Mouse (Mus musculus) v-Abl transformed pro-B cells (cell line): ENCODE results near the gene Ccn5.

Experiments
- in situ Hi-C, 2 experiments: fragments of 400-800 bp; cut with MboI; formaldehyde crosslinking; loops; one replicate each; pipeline ENCODE4 v1.15.1; 2025; ENCODE audit not compliant: unreplicated experiment in 2 of 2

Gene Ccn5

DNA sequence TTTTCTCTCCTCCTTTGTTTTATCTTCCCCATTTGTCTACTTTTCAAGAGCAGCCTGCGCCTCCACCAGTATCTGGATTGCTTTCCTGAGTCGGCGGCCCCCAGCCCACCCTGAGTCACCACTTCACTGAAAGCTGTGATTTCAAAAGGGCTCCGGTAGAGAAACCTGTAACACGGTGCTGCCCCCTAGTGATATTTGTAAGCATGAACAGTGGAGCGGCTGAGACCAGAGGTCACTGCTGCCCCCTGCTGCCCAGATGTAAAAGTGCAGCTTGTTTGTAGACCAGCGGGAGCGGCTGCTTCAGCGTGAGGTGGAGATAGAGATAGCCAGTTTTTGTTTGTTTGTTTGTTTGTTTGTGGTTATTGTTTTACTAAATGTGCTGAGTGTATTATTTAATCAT is 17.4 kb downstream of the Ccn5 start:
- in situ Hi-C loops: loop anchor here in 1 of 2 experiments (10.0 kb wide), 1 partner anchor 53 kb away; no protein-coding TSS in a partner anchor

GRCm38 (mm10) chr2:163839519-163839918 is 18.9 kb downstream of the Ccn5 start:
- in situ Hi-C loops: loop anchor here in 1 of 2 experiments (10.0 kb wide), 1 partner anchor 55 kb away; no protein-coding TSS in a partner anchor

DNA sequence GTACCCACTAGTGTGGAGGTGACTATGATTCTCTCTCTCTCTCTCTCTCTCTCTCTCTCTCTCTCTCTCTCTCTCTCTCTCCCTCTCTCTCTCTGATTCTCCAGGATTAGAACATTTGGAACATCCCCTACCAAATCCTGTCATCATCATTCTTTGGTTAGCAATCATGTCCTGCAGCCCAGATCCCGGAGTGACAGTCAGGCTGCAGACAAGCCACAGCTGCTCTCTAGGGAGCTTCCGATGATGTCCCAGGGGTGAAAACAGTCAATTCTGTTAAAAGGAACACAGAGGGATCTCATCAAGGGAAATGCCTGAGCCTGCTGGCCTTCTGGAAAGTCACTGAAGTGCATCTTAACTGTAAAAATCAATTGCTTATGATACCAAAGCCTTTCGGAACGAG is 21.4 kb downstream of the Ccn5 start:
- in situ Hi-C loops: no loop called here

DNA sequence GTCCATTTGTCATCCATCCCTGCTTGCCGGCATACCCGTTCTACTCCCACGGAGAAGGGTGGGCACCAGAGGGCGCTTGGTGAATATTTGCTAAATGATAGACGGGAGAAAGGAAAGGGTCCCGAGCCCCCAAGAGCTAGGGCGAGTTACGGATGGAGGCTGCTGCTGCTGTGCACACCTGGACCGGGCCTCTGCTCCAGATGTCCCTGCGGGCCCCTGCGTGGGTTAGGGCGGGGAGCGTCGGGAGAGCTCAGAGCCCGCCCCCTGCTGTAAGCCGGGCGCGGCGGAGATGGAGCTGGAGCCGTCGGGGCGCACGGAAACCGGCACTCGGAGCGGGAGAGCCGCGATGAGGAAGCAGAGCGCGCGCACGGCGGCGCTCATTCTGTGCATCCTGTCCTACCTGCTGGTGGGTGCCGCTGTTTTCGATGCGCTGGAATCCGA is 32.8 kb downstream of the Ccn5 start, which contains the start of gene Kcnk15:
Kcnk15 (plus strand) TSS at position 191 of the 441 bp plus-strand sequence.
- in situ Hi-C loops: loop anchor here in 1 of 2 experiments (5.0 to 25.0 kb wide), 3 partner anchors 99 to 491 kb away; partner anchors contain the start of genes Wfdc12 and Wfdc5

DNA sequence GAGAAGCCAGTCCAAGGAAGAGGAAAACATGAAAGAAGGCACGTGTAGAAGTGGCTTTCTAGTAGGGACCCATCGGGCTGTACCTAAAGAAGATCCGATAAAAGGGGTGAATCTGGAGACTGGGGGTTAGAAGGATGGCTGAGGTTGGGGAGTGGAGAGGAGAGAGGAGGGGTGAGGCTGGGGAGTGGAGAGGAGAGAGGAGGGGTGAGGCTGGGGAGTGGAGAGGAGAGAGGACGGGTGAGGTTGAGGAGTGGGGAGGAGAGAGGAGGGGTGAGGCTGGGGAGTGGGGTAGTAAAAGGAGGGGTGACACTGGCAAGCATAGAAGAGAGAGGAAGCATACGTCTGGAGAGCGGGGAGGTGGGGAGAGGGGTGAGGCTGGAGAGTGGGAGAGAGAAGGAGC is 36.6 kb downstream of the Ccn5 start:
- in situ Hi-C loops: loop anchor here (5.0 to 25.0 kb wide), 3 partner anchors 90 to 488 kb away; partner anchors contain the start of genes Wfdc12 (in 1 of the 2) and Wfdc5 (in 1 of the 2)

- in situ Hi-C loops: loop anchor here (5.0 to 25.0 kb wide), 3 partner anchors 89 to 486 kb away; partner anchors contain the start of genes Wfdc12 (in 1 of the 2) and Wfdc5 (in 1 of the 2)
Measured at GRCm38 (mm10) chr2:163858254-163858947, 37.7 kb downstream of the Ccn5 start.

DNA sequence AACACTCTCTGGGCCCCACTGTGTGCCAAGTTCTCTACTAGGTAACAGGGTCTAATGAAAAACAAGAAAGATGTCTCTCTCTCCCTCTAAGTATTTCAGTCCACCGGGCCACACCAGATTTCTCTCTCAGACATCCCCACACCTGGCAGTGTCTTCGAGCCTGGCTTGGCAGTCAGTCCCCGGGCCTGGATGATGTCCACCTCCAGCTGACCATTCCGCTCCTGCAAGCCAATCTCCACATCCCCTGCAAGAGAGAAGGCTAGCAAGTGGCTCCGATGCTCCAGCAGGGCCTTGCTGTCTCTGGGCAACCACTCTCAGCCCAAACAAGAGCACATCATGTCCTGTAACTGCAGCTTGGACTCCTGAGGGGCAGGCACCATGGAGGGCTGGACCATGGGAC is 44.6 kb downstream of the Ccn5 start:
- in situ Hi-C loops: loop anchor here in 1 of 2 experiments (25.0 kb wide), 1 partner anchor 322 kb away; the partner anchor contains the start of genes Wfdc12 and Wfdc5

DNA sequence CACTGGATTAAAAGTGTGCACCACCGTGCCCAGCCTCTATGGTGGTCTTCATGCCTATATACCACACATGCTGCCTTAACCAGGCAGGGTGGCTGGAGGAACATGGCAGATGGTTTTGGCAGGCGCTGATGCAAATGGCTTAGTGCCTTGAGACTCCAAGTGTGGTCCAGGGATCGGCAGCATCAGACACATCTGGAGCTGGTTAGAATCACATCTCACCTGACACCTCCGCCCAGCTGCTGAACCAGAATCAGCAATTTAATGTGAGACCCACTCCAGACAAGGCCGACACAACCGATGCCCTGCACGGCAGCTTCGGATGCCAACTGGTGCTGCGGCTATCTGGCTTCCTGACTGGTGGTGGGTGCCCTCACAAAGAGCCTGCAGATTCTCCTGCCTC is 45.4 kb downstream of the Ccn5 start:
- in situ Hi-C loops: loop anchor here in 1 of 2 experiments (25.0 kb wide), 1 partner anchor 321 kb away; the partner anchor contains the start of genes Wfdc12 and Wfdc5

- in situ Hi-C loops: loop anchor here in 1 of 2 experiments (25.0 kb wide), 1 partner anchor 318 kb away; the partner anchor contains the start of genes Wfdc12 and Wfdc5
Measured at GRCm38 (mm10) chr2:163869783-163870182, 49.1 kb downstream of the Ccn5 start.

DNA sequence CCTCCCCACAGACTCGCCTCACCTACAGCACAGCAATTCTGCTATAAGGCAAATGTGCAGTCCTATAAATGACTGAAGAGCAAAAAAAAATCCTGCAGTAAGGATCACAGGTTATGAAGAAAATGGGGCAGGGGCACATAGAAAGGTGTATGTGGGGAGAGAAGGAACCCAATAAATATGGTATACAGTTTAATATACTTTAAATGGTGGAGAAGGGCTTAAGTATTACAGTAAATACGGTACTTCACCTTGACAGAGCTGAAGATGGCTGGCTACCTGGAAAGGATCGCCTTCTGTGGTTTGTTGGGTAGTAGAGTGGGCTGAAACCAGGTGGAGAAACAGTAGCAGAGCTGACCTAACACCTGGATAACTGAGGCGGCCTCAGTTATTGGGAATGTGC is 50.6 kb downstream of the Ccn5 start:
- in situ Hi-C loops: loop anchor here in 1 of 2 experiments (25.0 kb wide), 1 partner anchor 316 kb away; the partner anchor contains the start of genes Wfdc12 and Wfdc5

DNA sequence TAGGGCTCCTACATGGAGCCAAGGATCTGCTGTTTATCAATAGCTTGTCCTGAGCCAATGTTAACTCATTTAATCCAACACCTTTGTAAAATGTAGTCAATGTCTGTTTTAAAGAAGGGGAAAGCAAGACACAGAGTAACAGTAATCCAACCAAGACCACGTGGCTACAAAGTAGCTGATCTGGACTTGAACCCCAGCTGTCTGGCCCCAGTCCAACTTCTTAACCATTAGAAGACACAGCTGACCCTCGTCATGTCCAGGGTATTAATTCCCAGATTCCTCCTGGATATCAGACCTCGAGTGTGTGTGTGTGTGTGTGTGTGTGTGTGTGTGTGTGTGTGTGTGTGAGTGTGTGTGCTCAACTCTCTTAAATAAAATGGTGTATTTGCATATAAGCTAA is 51.2 kb downstream of the Ccn5 start:
- in situ Hi-C loops: loop anchor here in 1 of 2 experiments (25.0 kb wide), 1 partner anchor 315 kb away; the partner anchor contains the start of genes Wfdc12 and Wfdc5

DNA sequence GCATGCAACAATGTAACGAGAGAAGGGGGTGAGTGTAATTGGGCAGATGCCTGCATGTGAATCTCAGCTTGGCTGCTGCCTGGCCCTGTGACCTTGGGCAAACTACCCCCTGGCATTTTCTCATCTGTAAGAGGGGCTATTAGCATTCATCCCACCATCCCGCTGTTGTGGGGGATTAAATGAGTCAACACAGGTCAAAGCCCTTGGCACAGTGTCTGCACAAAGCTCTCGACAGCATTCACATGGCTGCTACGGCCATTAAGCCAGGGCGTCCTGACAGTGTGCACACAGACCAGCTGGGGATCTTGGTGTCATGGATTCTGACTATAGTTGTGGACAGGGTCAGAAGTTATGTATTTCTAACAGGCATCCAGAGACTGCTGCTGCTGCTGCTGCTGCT is 54.2 kb downstream of the Ccn5 start:
- in situ Hi-C loops: loop anchor here in 1 of 2 experiments (25.0 kb wide), 1 partner anchor 312 kb away; the partner anchor contains the start of genes Wfdc12 and Wfdc5

GRCm38 (mm10) chr2:163875484-163875883 is 54.8 kb downstream of the Ccn5 start:
- in situ Hi-C loops: no loop called here

DNA sequence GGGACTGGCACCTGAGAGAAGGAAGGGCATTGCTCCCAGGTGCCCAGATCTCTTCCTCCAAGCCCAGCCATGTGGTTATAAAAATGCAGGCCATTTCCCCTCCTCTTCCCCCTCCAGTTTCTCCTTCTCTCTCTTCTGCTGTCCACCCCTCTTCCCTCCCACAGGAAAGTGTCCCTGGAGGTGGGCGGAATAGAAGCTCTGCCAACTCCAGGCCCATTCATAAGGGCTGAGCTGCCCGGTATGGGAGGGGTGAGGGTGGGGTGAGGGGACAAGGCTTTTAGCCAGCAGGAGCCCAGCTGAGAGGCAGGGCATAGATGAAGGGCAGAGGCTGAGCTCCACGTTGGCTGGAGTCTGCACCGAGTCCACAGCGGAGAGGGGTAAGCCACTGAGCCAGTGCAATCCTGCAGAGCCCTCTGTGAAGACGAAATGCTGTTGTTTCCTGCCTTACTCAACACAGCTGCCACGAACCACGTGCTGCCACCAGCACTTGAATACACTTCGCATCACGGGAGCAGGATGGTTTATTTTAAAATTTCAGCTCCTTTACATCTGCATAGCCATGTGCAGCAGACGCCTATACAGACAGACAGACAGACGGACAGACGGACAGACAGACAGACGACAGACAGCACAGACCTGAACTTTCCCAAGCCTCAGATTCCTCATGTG is 56.3 kb downstream of the Ccn5 start:
- in situ Hi-C loops: no loop called here

GRCm38 (mm10) chr2:163880891-163881290 is 60.2 kb downstream of the Ccn5 start:
- in situ Hi-C loops: no loop called here
